Mouse (Mus musculus): Measurements from ENCODE around the gene Tex22.

Gene Tex22

GRCm38 (mm10) chr12:113074329-113075062 is at the start of gene Tex22:
TSS of gene Tex22 (plus strand) at chr12:113074502.
- DNase-seq (ENCODE audit: low read depth, low spot score): peak; percentile 66

- no peak for DNase-seq (ENCODE audit: low read depth, low spot score)
These were observed 47.7 kb upstream of the Tex22 start for GRCm38 (mm10) chr12:113026557-113026956.

- no peak for DNase-seq (ENCODE audit: low read depth, low spot score)
These were observed 46.8 kb upstream of the Tex22 start for GRCm38 (mm10) chr12:113027495-113027894.

- DNase-seq (ENCODE audit: low read depth, low spot score): no peak
These were observed 46.2 kb upstream of the Tex22 start for GRCm38 (mm10) chr12:113028067-113028466.

GRCm38 (mm10) chr12:113028898-113029297 is 45.4 kb upstream of the Tex22 start:
- no peak for DNase-seq (ENCODE audit: low read depth, low spot score)

GRCm38 (mm10) chr12:113030046-113030445 is 44.3 kb upstream of the Tex22 start:
- DNase-seq (ENCODE audit: low read depth, low spot score): no peak

- DNase-seq (ENCODE audit: low read depth, low spot score): no peak
These were observed 43.3 kb upstream of the Tex22 start for GRCm38 (mm10) chr12:113030993-113031392.

- DNase-seq (ENCODE audit: low read depth, low spot score): no peak
These were observed 42.9 kb upstream of the Tex22 start for GRCm38 (mm10) chr12:113031441-113031840.

GRCm38 (mm10) chr12:113032296-113033250 is 41.7 kb upstream of the Tex22 start:
- no peak for DNase-seq (ENCODE audit: low read depth, low spot score)

- no peak for DNase-seq (ENCODE audit: low read depth, low spot score)
These were observed 39.2 kb upstream of the Tex22 start for GRCm38 (mm10) chr12:113035093-113035492.

- no peak for DNase-seq (ENCODE audit: low read depth, low spot score)
These were observed 37.3 kb upstream of the Tex22 start for GRCm38 (mm10) chr12:113036996-113037395.

- no peak for DNase-seq (ENCODE audit: low read depth, low spot score)
These were observed 35.9 kb upstream of the Tex22 start for GRCm38 (mm10) chr12:113038414-113038813.

- DNase-seq (ENCODE audit: low read depth, low spot score): no peak
These were observed 32.5 kb upstream of the Tex22 start for GRCm38 (mm10) chr12:113041481-113042439.

- DNase-seq (ENCODE audit: low read depth, low spot score): no peak
These were observed 31.8 kb upstream of the Tex22 start for GRCm38 (mm10) chr12:113042543-113042942.

GRCm38 (mm10) chr12:113044916-113045677 is 29.2 kb upstream of the Tex22 start:
- DNase-seq (ENCODE audit: low read depth, low spot score): peak; percentile 20

GRCm38 (mm10) chr12:113046861-113047260 is 27.4 kb upstream of the Tex22 start:
- no peak for DNase-seq (ENCODE audit: low read depth, low spot score)

GRCm38 (mm10) chr12:113048103-113048502 is 26.2 kb upstream of the Tex22 start:
- no peak for DNase-seq (ENCODE audit: low read depth, low spot score)

GRCm38 (mm10) chr12:113049836-113050235 is 24.5 kb upstream of the Tex22 start:
- no peak for DNase-seq (ENCODE audit: low read depth, low spot score)

- DNase-seq (ENCODE audit: low read depth, low spot score): no peak
These were observed 23.6 kb upstream of the Tex22 start for GRCm38 (mm10) chr12:113050671-113051070.

- DNase-seq (ENCODE audit: low read depth, low spot score): no peak
These were observed 22.5 kb upstream of the Tex22 start for GRCm38 (mm10) chr12:113051628-113052403.

Data from embryo, embryonic 11.5 days (tissue).